Mouse (Mus musculus) adrenal gland, adult 8-10 months (tissue): Measurements from ENCODE around the gene Ntn4. TPM values are rescaled to one million over a fixed set of nuclear protein-coding genes. Genes with fewer than 3 reads are reported as not detected.

ENCODE experiments used
- DNase-seq: peaks from one replicate; pipeline ENCODE4 v3.0.0; 2022
- total RNA-seq, 4 experiments: library from RNA; stranded (reverse); gene quantifications; 2 replicates each; pipeline ENCODE4 v1.2.4; 2022

Ntn4 gene
- total RNA-seq, 4 experiments from 2014 or later, result 20.1 to 30.3 (median 26.3) TPM

- no peak for DNase-seq
Observed at GRCm38 (mm10) chr10:93731248-93731691, 90.8 kb downstream of the Ntn4 start.

- peak; percentile 71 for DNase-seq
Observed at GRCm38 (mm10) chr10:93736114-93736645, 95.7 kb downstream of the Ntn4 start.

GRCm38 (mm10) chr10:93737080-93737479, 96.6 kb downstream of the Ntn4 start:
- no peak for DNase-seq

- DNase-seq, result no peak
Observed at GRCm38 (mm10) chr10:93741446-93742096, 101.1 kb downstream of the Ntn4 start.

GRCm38 (mm10) chr10:93742097-93742446, 101.6 kb downstream of the Ntn4 start:
- no peak for DNase-seq

GRCm38 (mm10) chr10:93742598-93742997, 102.1 kb downstream of the Ntn4 start:
- no peak for DNase-seq

GRCm38 (mm10) chr10:93749267-93750192, 109.0 kb downstream of the Ntn4 start:
- DNase-seq, result no peak

GRCm38 (mm10) chr10:93751302-93751701, 110.8 kb downstream of the Ntn4 start:
- DNase-seq, result no peak

- DNase-seq, result no peak
Observed at GRCm38 (mm10) chr10:93753711-93754391, 113.4 kb downstream of the Ntn4 start.

- DNase-seq, result no peak
Observed at GRCm38 (mm10) chr10:93756211-93756610, 115.7 kb downstream of the Ntn4 start.

GRCm38 (mm10) chr10:93759644-93760043, 119.2 kb downstream of the Ntn4 start:
- DNase-seq, result no peak

GRCm38 (mm10) chr10:93760429-93760828, 119.9 kb downstream of the Ntn4 start:
- DNase-seq, result no peak

GRCm38 (mm10) chr10:93763074-93763473, 122.6 kb downstream of the Ntn4 start:
- no peak for DNase-seq

GRCm38 (mm10) chr10:93766221-93766620, 125.7 kb downstream of the Ntn4 start:
- DNase-seq, result no peak

GRCm38 (mm10) chr10:93767245-93767644, 126.8 kb downstream of the Ntn4 start:
- no peak for DNase-seq

GRCm38 (mm10) chr10:93768222-93768621, 127.7 kb downstream of the Ntn4 start:
- no peak for DNase-seq

- no peak for DNase-seq
Observed at GRCm38 (mm10) chr10:93771931-93772465, 131.5 kb downstream of the Ntn4 start.

- no peak for DNase-seq
Observed at GRCm38 (mm10) chr10:93772492-93772891, 132.0 kb downstream of the Ntn4 start.

- no peak for DNase-seq
Observed at GRCm38 (mm10) chr10:93776731-93777151, 136.3 kb downstream of the Ntn4 start.

- DNase-seq, result peak; percentile 30
Observed at GRCm38 (mm10) chr10:93777372-93777771, 136.9 kb downstream of the Ntn4 start.

GRCm38 (mm10) chr10:93783216-93784013, 142.9 kb downstream of the Ntn4 start:
- DNase-seq, result no peak
